Mouse (Mus musculus) Muller cell, postnatal 12 days (primary cell): Measurements from ENCODE around the gene Slc16a8.

ENCODE experiments used
- DNase-seq: peaks from one replicate; pipeline ENCODE4 v3.0.0-alpha.2; 2015; ENCODE audit errors: inconsistent ontology term

Slc16a8 gene

DNA sequence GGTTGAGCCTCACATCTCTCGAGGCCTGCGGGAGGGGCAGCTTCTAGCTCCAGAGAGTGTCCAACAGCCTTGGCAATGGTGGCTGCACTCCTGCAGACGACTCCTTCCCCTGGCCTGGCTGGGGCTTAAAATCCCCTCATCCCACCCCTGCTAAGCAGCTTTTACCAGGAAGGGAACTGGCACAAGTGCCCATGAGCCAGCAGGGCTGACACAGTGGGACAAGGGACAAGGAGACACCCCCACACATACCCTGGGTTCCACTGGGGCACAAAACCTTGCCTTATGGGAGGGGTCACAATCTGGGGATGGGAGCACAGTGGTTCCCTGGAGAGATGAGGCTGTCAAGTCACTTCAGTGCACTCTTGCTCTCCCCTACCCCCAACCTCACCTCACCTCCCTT lies at the start of gene Slc16a8:
Gene Slc16a8, minus strand, starts transcription at position 101 of the 400 bp plus-strand sequence.
- no peak for DNase-seq

- DNase-seq: no peak
These were observed 49.2 kb upstream of the Slc16a8 start for GRCm38 (mm10) chr15:79303725-79304124.

- peak; percentile 40 for DNase-seq
These were observed 45.1 kb upstream of the Slc16a8 start for GRCm38 (mm10) chr15:79299563-79300155.

- DNase-seq: no peak
These were observed 44.0 kb upstream of the Slc16a8 start for GRCm38 (mm10) chr15:79298553-79298952.

GRCm38 (mm10) chr15:79292779-79293178 lies 38.2 kb upstream of the Slc16a8 start:
- DNase-seq: no peak

GRCm38 (mm10) chr15:79290340-79290739 lies 35.8 kb upstream of the Slc16a8 start:
- DNase-seq: no peak

DNA sequence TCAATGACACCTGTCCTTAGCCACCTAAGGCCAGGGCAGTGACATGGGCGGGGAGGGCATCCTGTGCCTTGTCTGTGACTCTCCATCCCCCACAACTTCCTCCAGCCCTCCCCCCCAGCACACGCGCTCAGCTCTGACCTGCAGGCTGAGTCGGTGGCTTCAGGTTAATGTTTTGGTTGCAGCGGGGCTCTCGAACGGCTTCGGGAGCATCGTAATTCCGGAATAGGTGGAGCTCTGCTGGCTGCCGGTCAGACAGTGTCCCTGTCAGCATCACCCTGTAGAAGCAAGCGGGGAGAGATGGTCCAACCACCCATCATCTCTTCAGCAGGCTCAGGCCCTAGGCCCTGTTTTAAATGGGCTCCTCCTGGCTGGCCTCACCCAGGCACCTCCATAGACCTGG lies 34.9 kb upstream of the Slc16a8 start:
- DNase-seq: no peak

- DNase-seq: no peak
These were observed 33.8 kb upstream of the Slc16a8 start for GRCm38 (mm10) chr15:79288387-79288786.

DNA sequence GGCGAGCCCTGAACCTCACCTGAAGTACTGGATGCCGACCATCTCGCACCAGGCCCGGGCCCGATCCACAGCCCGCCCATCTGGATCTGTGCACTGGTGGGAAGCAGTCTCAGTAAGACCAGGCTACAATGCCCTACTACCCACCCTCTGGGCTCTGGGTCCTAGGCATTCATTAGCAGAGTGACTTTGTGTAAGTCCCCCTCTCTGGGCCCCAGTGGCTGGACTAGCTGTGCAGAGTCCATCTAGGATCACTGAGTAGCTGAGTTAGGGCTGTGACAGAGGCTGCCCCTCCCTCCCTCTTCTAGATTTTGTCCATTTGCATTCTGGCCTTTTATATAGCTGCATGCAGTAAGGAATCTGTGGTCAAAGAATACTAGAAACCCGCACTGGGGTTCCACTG lies 32.5 kb upstream of the Slc16a8 start:
- DNase-seq: no peak

- no peak for DNase-seq
These were observed 31.6 kb upstream of the Slc16a8 start for GRCm38 (mm10) chr15:79286141-79286540.

GRCm38 (mm10) chr15:79285399-79285798 lies 30.8 kb upstream of the Slc16a8 start, which contains the start of gene Baiap2l2:
Gene Baiap2l2 (minus strand): TSS chr15:79285537.
- DNase-seq: no peak

DNA sequence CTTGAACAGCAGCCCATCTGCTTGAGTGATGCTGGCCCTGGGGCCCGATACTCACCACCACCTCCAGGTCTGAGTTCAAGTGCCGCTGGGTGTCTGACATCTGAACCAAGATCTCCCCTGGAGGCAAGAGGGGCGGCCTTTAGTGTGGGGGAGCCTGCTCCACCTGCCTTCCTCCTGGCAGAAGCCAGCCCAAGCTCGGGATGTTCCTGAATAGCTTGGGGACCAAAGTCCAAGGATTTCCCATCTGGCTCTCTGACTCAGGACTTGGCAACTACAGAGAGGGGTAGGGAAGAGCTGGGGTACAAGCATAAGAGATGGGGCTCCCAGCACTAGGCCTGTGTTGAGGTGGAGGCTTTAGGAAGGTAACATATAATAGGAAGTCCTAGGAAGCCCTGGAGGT lies 28.8 kb upstream of the Slc16a8 start:
- DNase-seq: no peak

DNA sequence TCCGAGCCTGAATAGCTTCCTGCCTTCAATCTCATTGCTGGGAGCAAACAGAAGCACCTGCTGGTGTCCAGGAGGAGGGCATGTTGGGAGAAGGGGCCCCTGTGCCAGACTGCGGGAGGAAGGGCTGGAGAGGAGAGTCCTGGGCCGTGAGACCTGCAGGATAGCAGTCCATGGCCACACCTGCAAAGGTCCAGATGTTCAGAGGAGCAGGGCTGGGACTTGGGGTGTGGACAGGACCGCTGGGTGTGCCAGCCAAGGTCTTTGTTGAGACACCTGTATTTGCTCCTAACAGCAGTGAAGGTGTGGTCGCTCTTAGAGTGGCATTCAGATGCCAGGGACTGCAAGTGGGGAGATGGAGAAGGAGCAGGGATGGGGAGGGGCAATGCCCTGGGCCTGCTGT lies 27.9 kb upstream of the Slc16a8 start:
- DNase-seq: no peak

- no peak for DNase-seq
These were observed 26.8 kb upstream of the Slc16a8 start for GRCm38 (mm10) chr15:79281389-79281788.

GRCm38 (mm10) chr15:79280850-79281249 lies 26.3 kb upstream of the Slc16a8 start:
- DNase-seq: peak; percentile 14

DNA sequence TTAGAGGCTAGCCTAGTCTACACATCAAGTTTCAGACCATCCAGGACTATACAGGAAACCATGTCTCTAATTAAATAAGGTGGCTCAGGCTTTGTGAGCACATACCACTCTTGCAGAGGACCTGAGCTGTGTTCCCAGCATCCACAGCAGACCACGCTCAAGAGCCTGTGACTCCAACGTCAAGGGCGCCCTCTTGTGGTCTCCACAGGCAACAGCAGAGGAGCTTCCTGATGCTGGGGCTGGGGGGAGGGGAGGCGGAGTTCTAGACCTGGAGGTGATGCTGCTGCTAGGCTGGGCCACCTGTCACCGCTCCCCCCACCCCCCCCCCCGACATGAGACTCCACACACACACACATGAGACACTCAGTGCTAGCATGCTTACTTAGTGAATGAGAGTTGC lies 25.6 kb upstream of the Slc16a8 start:
- no peak for DNase-seq

GRCm38 (mm10) chr15:79277728-79278127 lies 23.2 kb upstream of the Slc16a8 start:
- DNase-seq: no peak

DNA sequence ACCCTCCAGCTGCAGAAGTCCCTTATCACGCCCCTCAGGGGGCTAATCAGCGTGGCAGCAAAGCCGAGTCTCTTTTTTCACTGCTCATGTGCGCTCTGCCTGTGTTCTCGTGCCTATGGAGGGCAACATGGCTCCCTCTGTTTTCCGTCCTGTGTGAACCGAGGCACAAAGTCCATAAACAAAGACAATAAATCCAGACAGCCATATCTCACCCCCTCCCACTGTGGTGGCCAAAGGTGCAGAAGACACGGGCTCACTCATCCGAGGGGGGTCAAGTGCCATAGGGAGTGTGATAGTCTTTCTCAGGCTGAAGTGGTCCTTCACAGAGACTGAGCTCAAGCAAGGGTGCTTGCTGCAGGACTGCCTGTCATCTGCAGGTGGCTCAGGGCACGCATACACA lies 18.5 kb upstream of the Slc16a8 start:
- no peak for DNase-seq

DNA sequence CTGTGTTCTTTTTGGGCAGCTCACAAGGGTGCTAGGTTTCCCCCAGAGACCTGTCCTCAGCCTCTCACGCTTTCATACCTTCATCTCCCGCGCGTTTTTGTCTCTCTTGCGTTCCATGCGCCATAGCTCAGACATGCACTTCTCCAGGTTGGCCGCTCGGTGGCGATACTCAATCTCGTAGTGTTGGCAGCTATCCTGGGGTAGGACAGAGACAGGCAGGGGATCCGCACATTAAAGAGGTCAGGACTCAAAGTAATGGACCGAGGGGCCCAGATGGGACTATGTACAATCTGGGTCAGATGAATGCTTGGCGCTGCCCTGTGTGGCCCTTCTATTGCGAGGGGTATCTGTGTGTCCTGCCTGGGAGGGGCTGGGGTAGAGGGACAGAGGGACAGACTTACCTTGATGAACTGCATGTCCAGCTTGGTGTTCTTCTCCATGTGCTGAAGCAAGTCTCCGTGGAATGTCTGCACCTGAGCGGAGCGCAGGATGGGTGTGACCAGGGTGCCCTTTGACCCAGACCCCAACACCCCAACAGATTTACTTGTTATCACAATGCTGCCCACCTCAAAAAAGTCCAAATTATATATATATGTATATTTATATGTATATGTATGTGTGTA lies 16.7 kb upstream of the Slc16a8 start:
- peak; percentile 52 for DNase-seq

DNA sequence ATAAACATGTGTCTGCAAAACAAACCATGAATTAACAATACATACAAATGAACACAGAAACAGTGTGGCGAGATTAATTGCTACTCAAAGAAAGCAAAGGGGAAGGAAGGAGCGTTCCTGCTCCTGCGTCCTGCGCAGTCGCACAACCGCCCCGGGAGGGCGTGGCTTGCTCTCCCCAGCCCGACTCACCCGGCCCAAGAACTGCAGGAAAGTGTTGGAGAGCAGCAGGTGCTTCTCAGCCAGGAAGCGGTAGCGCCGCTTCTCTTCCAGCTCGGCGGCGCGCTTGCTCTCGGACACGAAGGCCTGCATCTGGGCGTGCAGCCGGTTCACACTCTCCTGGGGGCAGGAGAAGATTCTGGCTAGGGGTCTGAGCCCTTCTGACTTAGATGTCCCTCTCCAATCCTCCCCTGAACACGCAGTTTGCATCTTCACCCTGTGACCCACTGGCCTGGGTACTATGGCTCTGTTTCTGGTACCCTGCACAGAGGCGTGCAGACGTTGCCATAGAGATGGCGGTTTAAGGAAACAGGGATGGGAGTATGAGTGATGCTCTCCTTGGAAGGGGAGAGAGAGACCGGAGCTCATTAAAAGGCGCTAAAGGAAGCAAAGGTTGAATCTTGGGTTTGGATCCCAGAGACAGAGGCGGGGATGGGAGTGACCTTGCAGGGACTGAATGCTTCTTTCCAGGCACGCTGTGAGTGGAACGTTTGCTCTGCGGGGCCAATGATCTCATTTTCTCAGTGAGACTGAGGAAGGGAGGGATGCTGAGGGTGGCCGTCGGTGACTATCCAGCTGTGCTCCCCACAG lies 16.0 kb upstream of the Slc16a8 start:
- DNase-seq: peak; percentile 84

DNA sequence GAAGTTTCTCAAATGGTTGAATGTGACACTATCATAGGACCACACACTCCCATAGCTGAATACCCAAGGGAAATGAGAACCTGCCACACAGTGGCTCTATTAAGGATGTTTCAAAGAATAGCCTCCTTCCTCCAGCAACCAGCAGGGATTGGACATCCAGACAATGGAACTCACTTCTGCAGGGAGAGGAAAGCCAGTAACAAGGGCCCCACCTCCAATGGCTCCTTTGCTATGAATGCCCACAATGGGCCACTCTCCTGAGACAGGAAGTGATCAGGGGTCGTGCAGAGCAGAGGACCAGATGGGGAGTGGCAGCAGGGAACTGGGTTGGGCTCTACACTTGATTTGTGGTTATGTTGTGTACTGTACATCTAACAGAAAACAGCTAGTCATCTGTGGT lies 14.0 kb upstream of the Slc16a8 start:
- no peak for DNase-seq

- DNase-seq: no peak
These were observed 10.8 kb upstream of the Slc16a8 start for GRCm38 (mm10) chr15:79265384-79265783.

- no peak for DNase-seq
These were observed 9.2 kb upstream of the Slc16a8 start for GRCm38 (mm10) chr15:79263726-79264125.
